Mouse (Mus musculus): ENCODE data around the gene H2-M10.2. TPM values are rescaled to one million over a fixed set of nuclear protein-coding genes. Genes with fewer than 3 reads are reported as not detected.
"Not testable (repeated sequence)": the region's sequence is repeated elsewhere in the genome, so short reads cannot be mapped to it uniquely, and the experiment has no call there.

Gene H2-M10.2
- not detected in 2 replicates for polyA plus RNA-seq (2016; fragmentation: Nextera tagmentation; extraction: Ambion mirVana)

DNA sequence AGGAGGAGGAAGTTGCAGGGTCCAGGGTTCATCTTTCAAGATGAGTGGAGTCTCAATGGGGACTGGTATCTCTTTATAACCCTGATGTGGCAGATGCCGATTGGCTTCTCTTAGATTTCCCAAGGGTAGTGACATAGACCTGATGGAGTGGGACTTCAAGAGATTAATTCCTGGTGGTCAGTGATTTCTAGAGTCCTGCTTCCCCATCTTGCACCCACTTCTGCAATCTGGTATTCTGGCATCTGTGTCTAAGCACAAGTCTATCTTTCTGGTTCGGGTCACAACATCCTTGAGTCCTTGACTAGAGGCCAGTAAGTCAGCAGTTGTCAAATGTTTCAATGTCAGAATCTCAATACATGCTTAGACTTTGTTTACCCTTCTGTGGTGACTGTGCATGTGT, at the start of gene H2-M10.2:
Gene H2-M10.2, minus strand, starts transcription at position 101 of the 400 bp plus-strand sequence.
- Histone ChIP-seq H3K36me3 (peaks cover 10% of the 10 kb centered on the region), H3K4me2 (replicated peaks) (no peak within 1 kb of the TSS), H3K9me3 (peaks cover 10% of the 10 kb centered on the region; the same call in 1 of the 2 replicates), H3K4me3 (no peak within 1 kb of the TSS), H3K27ac (no peak within 1 kb of the TSS), H3K4me1 (no peaks in the 10 kb centered on the region), H3K9ac (no peak within 1 kb of the TSS), H3K27me3 (replicated peaks) (no peaks in the 10 kb centered on the region)
- 87% methylated on average over 2 of the region's 2 CpGs for WGBS
- ATAC-seq (ENCODE audit: low FRiP score, low read depth) = no peak

- Histone ChIP-seq H3K9ac (no peak within 1 kb of the TSS), H3K4me3 (no peak within 1 kb of the TSS), H3K27ac (no peak within 1 kb of the TSS), H3K4me1 (no peaks in the 10 kb centered on the region), H3K9me3 (no peaks in the 10 kb centered on the region), H3K27me3 (replicated peaks) (no peaks in the 10 kb centered on the region), H3K36me3 (no peaks in the 10 kb centered on the region), H3K4me2 (replicated peaks) (no peak within 1 kb of the TSS)
- WGBS = 86% methylated on average over 4 of the region's 4 CpGs
- no peak for ATAC-seq (ENCODE audit: low FRiP score, low read depth)
These were observed 39.8 kb upstream of the H2-M10.2 start, which contains the start of gene H2-M10.1 for GRCm38 (mm10) chr17:36326055-36326454. Gene H2-M10.1, minus strand, starts transcription at chr17:36326155.

DNA sequence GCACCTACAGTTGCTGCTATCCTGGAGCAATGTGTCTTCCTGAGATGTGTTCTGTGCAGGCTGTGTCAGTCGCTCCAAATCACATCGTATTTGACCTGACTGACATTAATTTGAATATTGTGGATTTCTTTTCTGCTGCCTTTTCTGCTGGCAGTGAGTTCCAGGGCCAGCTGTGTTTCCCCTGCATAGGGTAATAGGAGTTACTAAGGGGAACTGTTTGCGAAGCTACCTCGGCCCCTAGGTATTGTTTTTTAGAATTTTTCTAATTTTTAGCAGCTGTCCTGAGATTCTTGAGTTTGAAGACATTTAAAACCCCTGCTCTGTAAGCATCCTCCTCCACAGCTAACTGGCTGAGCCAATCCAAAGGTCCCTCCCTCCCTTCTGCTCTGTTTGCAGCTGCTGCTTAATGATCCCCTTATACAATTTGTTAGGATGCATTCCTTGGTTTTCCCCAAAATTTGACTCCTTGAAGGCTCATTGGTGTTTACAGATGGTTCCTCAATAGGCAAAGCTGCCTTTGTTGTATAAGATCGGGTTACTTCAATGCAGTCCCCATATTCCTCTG, 29.5 kb upstream of the H2-M10.2 start:
- H3K4me1 ChIP-seq = no peaks in the 10 kb centered on the region
- H3K9ac ChIP-seq = peak overlapping the region; percentile 61
- no peaks in the 10 kb centered on the region for H3K9me3 ChIP-seq
- peak overlapping the region; percentile 72 for H3K4me2 ChIP-seq (replicated peaks)
- H3K4me3 ChIP-seq = peak overlapping the region; percentile 49
- no peak for ATAC-seq (ENCODE audit: low FRiP score, low read depth)
- H3K36me3 ChIP-seq = no peaks in the 10 kb centered on the region
- H3K27me3 ChIP-seq (replicated peaks) = peaks cover 5% of the 10 kb centered on the region; the same call in 1 of the 2 replicates
- WGBS = 27% methylated on average over 5 of the region's 5 CpGs
- peak overlapping the region; percentile 57; the same call in 1 of the 2 replicates for H3K27ac ChIP-seq

DNA sequence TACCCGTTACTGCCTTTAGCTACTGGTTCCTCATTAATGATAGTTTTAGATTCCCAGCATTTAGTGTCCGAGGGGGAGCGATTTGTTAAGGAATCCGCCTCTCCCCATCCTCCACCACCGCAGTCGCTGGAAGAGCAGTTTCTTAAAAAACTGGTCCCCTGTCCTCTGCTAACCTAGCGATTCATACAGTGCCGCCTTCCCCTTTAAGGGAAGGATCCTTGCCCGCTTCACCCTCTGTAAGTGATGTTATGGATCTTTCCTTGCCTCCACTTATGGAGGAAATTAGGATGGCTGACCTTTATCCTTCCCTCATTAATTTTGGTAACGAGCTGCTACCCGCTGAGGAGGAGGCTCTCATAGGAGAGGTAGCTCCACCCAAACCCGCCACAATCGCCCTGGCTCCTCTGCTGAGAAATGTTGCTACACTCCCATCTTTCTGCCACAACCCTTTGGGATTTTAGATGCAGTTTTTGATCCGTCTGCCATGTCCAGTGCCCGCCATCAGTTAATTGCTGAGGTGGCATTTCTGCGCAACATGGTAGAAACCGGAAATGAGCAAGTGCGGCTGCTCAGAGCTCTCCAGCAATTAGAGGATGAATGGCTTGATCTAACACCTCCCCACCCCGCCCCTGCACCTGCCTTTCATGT, 28.9 kb upstream of the H2-M10.2 start:
- Histone ChIP-seq H3K9ac (peak overlapping the region; percentile 61), H3K4me3 (peak overlapping the region; percentile 49), H3K27me3 (replicated peaks) (peaks cover 5% of the 10 kb centered on the region; the same call in 1 of the 2 replicates), H3K4me1 (no peaks in the 10 kb centered on the region), H3K27ac (peak overlapping the region; percentile 57; the same call in 1 of the 2 replicates), H3K36me3 (no peaks in the 10 kb centered on the region), H3K4me2 (replicated peaks) (peak overlapping the region; percentile 72), H3K9me3 (no peaks in the 10 kb centered on the region)
- WGBS = under 1% methylated on average over 19 of the region's 19 CpGs
- ATAC-seq (ENCODE audit: low FRiP score, low read depth) = peak; percentile 85

GRCm38 (mm10) chr17:36314511-36314910, 28.2 kb upstream of the H2-M10.2 start:
- ATAC-seq (ENCODE audit: low FRiP score, low read depth) = peak; percentile 45
- Histone ChIP-seq H3K4me2 (replicated peaks) (peak overlapping the region; percentile 72), H3K9ac (peak overlapping the region; percentile 61; the same call in 1 of the 2 replicates), H3K4me3 (peak overlapping the region; percentile 49), H3K27ac (no peak overlapping the region), H3K27me3 (replicated peaks) (peaks cover 4% of the 10 kb centered on the region; the same call in 1 of the 2 replicates), H3K36me3 (no peaks in the 10 kb centered on the region), H3K9me3 (no peaks in the 10 kb centered on the region), H3K4me1 (no peaks in the 10 kb centered on the region)
- 2% methylated on average over 9 of the region's 9 CpGs for WGBS

- H3K27me3 ChIP-seq (replicated peaks) = no peaks in the 10 kb centered on the region
- no peak overlapping the region for H3K9ac ChIP-seq
- no peak overlapping the region for H3K27ac ChIP-seq
- H3K4me1 ChIP-seq = no peaks in the 10 kb centered on the region
- no peak overlapping the region for H3K4me2 ChIP-seq (replicated peaks)
- no peaks in the 10 kb centered on the region for H3K9me3 ChIP-seq
- no peak for ATAC-seq (ENCODE audit: low FRiP score, low read depth)
- no peak overlapping the region for H3K4me3 ChIP-seq
- no peaks in the 10 kb centered on the region for H3K36me3 ChIP-seq
- 38% methylated on average over 1 of the region's 1 CpGs for WGBS
These were observed 23.0 kb upstream of the H2-M10.2 start for GRCm38 (mm10) chr17:36309293-36309692.

- H3K36me3 ChIP-seq; H3K27me3 ChIP-seq (replicated peaks); H3K4me3 ChIP-seq; H3K9ac ChIP-seq; H3K4me1 ChIP-seq; H3K9me3 ChIP-seq; H3K4me2 ChIP-seq (replicated peaks); H3K27ac ChIP-seq: not testable (repeated sequence)
- 1% methylated on average over 3 of the region's 3 CpGs for WGBS
- ATAC-seq (ENCODE audit: low FRiP score, low read depth) = peak; percentile 58
These were observed 22.6 kb upstream of the H2-M10.2 start for GRCm38 (mm10) chr17:36308855-36309254.

- no peaks in the 10 kb centered on the region for H3K4me1 ChIP-seq
- no peak overlapping the region for H3K4me2 ChIP-seq (replicated peaks)
- H3K27me3 ChIP-seq (replicated peaks) = no peaks in the 10 kb centered on the region
- ATAC-seq (ENCODE audit: low FRiP score, low read depth) = no peak
- H3K9ac ChIP-seq = no peak overlapping the region
- no peak overlapping the region for H3K4me3 ChIP-seq
- H3K36me3 ChIP-seq = peaks cover 29% of the 10 kb centered on the region
- 90% methylated on average over 4 of the region's 4 CpGs for WGBS
- peaks cover 13% of the 10 kb centered on the region; the same call in 1 of the 2 replicates for H3K9me3 ChIP-seq
- no peak overlapping the region for H3K27ac ChIP-seq
These were observed 4.6 kb downstream of the H2-M10.2 start for GRCm38 (mm10) chr17:36281521-36282245.

DNA sequence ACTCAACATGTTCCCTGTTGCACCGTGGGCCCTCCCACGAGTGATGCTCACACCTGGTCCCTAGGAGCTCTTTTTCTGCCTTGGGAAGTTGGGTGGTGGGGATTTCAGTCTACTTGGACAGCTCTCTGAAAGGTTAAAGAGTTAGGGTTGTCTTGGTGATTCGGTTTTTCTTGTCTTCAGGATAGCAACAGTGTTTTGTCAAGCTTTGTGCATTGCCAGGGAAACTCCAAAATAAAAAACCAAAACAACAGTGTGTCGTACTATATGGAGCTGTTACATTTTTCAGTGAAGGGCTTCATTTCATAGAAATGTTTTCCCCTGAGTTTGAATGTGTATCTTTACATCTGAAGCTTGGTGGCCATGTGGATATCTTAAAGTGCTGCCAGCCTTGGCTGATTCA, 11.5 kb downstream of the H2-M10.2 start:
- peaks cover 25% of the 10 kb centered on the region for H3K4me1 ChIP-seq
- ATAC-seq (ENCODE audit: low FRiP score, low read depth) = no peak
- no peak overlapping the region for H3K9ac ChIP-seq
- H3K36me3 ChIP-seq = peaks cover 18% of the 10 kb centered on the region
- no peaks in the 10 kb centered on the region for H3K9me3 ChIP-seq
- no peaks in the 10 kb centered on the region for H3K27me3 ChIP-seq (replicated peaks)
- H3K27ac ChIP-seq = no peak overlapping the region
- H3K4me2 ChIP-seq (replicated peaks) = no peak overlapping the region
- H3K4me3 ChIP-seq = no peak overlapping the region
- 96% methylated on average over 4 of the region's 4 CpGs for WGBS

DNA sequence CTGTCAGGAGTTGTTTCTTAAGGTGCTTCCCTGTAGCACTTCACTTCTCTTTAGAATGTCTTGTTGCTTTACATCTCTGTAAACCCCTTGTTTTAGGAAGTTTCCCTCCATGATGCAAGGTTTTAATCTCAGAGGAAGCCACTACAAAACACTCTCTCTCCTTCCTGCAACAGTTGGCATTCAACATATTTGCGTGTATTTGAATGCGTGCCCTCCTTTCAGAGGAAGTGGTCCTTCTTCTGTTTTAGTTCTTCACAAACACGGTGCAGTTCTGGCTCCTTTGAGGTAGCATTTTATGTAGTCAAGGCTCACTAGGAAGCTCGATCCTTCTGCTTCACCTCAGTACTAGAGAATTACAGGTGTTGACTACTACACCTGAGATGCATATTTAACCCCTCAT, 12.5 kb downstream of the H2-M10.2 start:
- no peak overlapping the region for H3K27ac ChIP-seq
- no peak overlapping the region for H3K4me3 ChIP-seq
- no peak overlapping the region for H3K9ac ChIP-seq
- no peak for ATAC-seq (ENCODE audit: low FRiP score, low read depth)
- H3K36me3 ChIP-seq = peaks cover 19% of the 10 kb centered on the region
- 0 out of 2 replicates have a peak overlapping the region, but pooled peaks have one; percentile 87 for H3K4me2 ChIP-seq (replicated peaks)
- WGBS = 91% methylated on average over 4 of the region's 4 CpGs
- peaks cover 26% of the 10 kb centered on the region for H3K4me1 ChIP-seq
- no peaks in the 10 kb centered on the region for H3K27me3 ChIP-seq (replicated peaks)
- no peaks in the 10 kb centered on the region for H3K9me3 ChIP-seq

DNA sequence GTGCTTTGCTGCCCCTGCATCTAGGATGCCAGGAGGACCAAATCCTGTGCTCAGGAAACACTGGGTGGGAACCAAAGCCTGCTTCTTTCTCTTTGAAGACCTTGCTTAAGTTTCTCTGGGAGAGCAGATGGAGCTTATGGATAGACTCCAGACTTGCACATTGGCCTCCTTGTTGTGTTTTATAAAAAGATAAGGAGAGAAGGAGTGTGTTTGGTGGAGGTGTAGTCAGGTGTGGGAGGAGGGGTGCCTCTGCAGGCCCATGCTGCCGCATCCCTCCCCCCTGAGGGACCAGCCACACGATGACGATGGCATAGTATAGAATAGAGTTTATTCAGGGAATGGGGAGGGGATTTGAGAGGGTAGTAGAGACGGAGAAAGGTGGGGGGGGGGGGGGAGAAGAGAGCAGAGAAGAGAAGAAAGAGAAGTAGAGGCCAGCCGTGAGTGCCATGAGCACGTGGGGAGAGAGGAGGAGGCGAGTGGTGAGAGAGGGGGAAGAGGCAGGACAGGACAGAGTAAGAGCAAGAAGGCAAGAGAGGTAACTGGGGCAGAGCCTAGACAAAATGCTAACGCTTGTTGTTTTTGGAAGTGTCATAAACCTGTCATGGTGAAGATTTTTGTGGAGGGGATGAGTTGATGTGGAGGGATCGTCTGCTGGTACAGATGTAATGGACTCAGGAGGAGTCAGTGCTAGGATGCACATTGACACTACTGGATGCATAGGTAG, 13.5 kb downstream of the H2-M10.2 start:
- Histone ChIP-seq H3K36me3 (peaks cover 23% of the 10 kb centered on the region), H3K4me2 (replicated peaks) (peak overlapping the region; percentile 87), H3K27me3 (replicated peaks) (no peaks in the 10 kb centered on the region), H3K4me1 (peaks cover 26% of the 10 kb centered on the region), H3K9me3 (no peaks in the 10 kb centered on the region), H3K9ac (peak overlapping the region; percentile 89), H3K27ac (no peak overlapping the region), H3K4me3 (peak overlapping the region; percentile 94)
- 83% methylated on average over 9 of the region's 9 CpGs for WGBS
- no peak for ATAC-seq (ENCODE audit: low FRiP score, low read depth)

Measured in neural tube, embryonic 12.5 days (tissue).